Mouse (Mus musculus) left cerebral cortex, postnatal 25 days (tissue): Measurements from ENCODE around the gene Plekhg5. TPM values are rescaled to one million over a fixed set of nuclear protein-coding genes. Genes with fewer than 3 reads are reported as not detected.

ENCODE experiments used
- DNase-seq, 2 experiments: peaks; one replicate each; pipeline ENCODE4 v3.0.0; 2022; ENCODE audit warnings: low spot score in 2 of 2, mixed read lengths in 1 of 2
- intact Hi-C: fragments of 180-260 bp; cut with DNase I; formaldehyde crosslinking; loops from one replicate; pipeline ENCODE4 v1.15.1; 2025
- total RNA-seq, 2 experiments: library from RNA; stranded (reverse); gene quantifications; 2 replicates each; pipeline ENCODE4 v1.2.3; 2021

Plekhg5 gene
- total RNA-seq, 2 experiments from 2014 or later = 72.1 to 93.5 TPM

- no peak for DNase-seq
- intact Hi-C loops = no loop called here
Measured at GRCm38 (mm10) chr4:152094233-152094632, 21.9 kb downstream of the Plekhg5 start.

- peak in 1 of 2 experiments; percentile 64 for DNase-seq
- intact Hi-C loops = no loop called here
Measured at GRCm38 (mm10) chr4:152095937-152096910, 23.9 kb downstream of the Plekhg5 start.

- no peak for DNase-seq
- intact Hi-C loops = no loop called here
Measured at GRCm38 (mm10) chr4:152096927-152097326, 24.6 kb downstream of the Plekhg5 start.

- intact Hi-C loops = no loop called here
- DNase-seq = no peak
Measured at GRCm38 (mm10) chr4:152097911-152098799, 25.9 kb downstream of the Plekhg5 start.

- intact Hi-C loops = loop anchor here (1.0 kb wide), 1 partner anchor 12 kb away; no protein-coding TSS in a partner anchor
- peak; percentile 73 to 95 for DNase-seq
Measured at GRCm38 (mm10) chr4:152100541-152100940, 28.2 kb downstream of the Plekhg5 start.

GRCm38 (mm10) chr4:152101081-152101653, 28.9 kb downstream of the Plekhg5 start:
- intact Hi-C loops = no loop called here
- DNase-seq = peak in 1 of 2 experiments; percentile 72

- no peak for DNase-seq
- intact Hi-C loops = no loop called here
Measured at GRCm38 (mm10) chr4:152101921-152102320, 29.6 kb downstream of the Plekhg5 start.

GRCm38 (mm10) chr4:152103025-152103424, 30.7 kb downstream of the Plekhg5 start:
- intact Hi-C loops = no loop called here
- peak; percentile 76 to 82 for DNase-seq

- intact Hi-C loops = no loop called here
- no peak for DNase-seq
Measured at GRCm38 (mm10) chr4:152106746-152107145, 34.4 kb downstream of the Plekhg5 start.

GRCm38 (mm10) chr4:152107493-152107892, 35.2 kb downstream of the Plekhg5 start:
- intact Hi-C loops = no loop called here
- DNase-seq = no peak

- DNase-seq = peak; percentile 67 to 73
- intact Hi-C loops = no loop called here
Measured at GRCm38 (mm10) chr4:152107971-152108509, 35.7 kb downstream of the Plekhg5 start.

GRCm38 (mm10) chr4:152108673-152109072, 36.4 kb downstream of the Plekhg5 start:
- intact Hi-C loops = no loop called here
- DNase-seq = no peak

GRCm38 (mm10) chr4:152109509-152109908, 37.2 kb downstream of the Plekhg5 start:
- no peak for DNase-seq

GRCm38 (mm10) chr4:152110689-152111088, 38.4 kb downstream of the Plekhg5 start:
- DNase-seq = no peak
- intact Hi-C loops = no loop called here

More at GRCm38 (mm10) chr4:152109509-152109908, 37.2 kb downstream of the Plekhg5 start:
- intact Hi-C loops = no loop called here

GRCm38 (mm10) chr4:152112329-152112728, 40.0 kb downstream of the Plekhg5 start:
- DNase-seq = no peak
- intact Hi-C loops = no loop called here

- intact Hi-C loops = no loop called here
- DNase-seq = no peak
Measured at GRCm38 (mm10) chr4:152114080-152114479, 41.8 kb downstream of the Plekhg5 start.

- intact Hi-C loops = no loop called here
- no peak for DNase-seq
Measured at GRCm38 (mm10) chr4:152115921-152116612, 43.8 kb downstream of the Plekhg5 start, which contains the start of gene Tnfrsf25. TSS of gene Tnfrsf25 (plus strand) at chr4:152115934.

GRCm38 (mm10) chr4:152117538-152117937, 45.2 kb downstream of the Plekhg5 start:
- DNase-seq = no peak
- intact Hi-C loops = no loop called here
